Mouse (Mus musculus): ENCODE measurements around the gene Asic1.
"Not testable (repeated sequence)": the region's sequence is repeated elsewhere in the genome, so short reads cannot be mapped to it uniquely, and the experiment has no call there.

The Asic1 gene

DNA sequence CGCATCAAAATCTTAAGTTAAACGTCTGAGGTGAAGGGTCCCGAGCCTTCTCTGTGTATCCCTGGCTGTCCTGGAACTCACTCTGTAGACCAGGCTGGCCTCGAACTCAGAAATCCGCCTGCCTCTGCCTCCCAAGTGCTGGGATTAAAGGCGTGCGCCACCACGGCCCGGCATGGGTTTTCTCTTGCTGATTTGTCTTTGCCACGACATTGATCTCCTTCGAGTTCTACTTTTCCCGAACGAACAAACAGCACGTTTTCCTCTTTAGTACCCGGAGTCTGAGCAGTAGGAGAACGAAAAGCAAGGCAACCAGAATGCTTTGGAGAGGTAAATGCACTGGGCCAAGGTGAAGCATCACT, 31.5 kb downstream of the Asic1 start:
- DNase-seq (ENCODE audit: extremely low read depth, low read depth, low spot score), result not testable (repeated sequence)

- DNase-seq (ENCODE audit: extremely low read depth, low read depth, low spot score), result no peak
Measured at GRCm38 (mm10) chr15:99701999-99702900, 32.1 kb downstream of the Asic1 start, which contains the start of gene Smarcd1. Smarcd1 (plus strand) TSS chr15:99702129.

- no peak for DNase-seq (ENCODE audit: extremely low read depth, low read depth, low spot score)
Measured at GRCm38 (mm10) chr15:99703104-99703503, 32.9 kb downstream of the Asic1 start.

GRCm38 (mm10) chr15:99703676-99704040, 33.5 kb downstream of the Asic1 start:
- DNase-seq (ENCODE audit: extremely low read depth, low read depth, low spot score), result no peak

GRCm38 (mm10) chr15:99704041-99704681, 34.0 kb downstream of the Asic1 start:
- DNase-seq (ENCODE audit: extremely low read depth, low read depth, low spot score), result no peak

DNA sequence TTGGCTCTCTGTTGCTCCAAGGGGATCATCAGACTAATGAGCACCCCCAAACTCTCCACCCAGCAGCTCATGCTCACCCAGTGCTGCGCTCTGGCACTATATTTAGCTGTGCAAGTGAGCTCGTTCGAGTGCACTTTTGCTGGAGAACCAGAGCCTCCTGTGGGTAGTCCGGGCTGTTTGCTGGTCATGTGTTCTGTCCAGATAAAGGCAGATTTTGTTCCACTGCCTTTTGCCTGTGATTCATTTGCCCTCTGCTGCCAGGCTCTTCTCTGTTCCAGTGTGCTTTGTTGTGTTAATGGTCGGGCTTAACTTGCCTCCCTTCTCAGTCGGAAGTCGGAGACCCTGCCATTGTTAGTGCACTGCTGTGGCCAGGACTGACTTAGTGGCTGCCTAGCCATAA, 34.7 kb downstream of the Asic1 start:
- no peak for DNase-seq (ENCODE audit: extremely low read depth, low read depth, low spot score)

DNA sequence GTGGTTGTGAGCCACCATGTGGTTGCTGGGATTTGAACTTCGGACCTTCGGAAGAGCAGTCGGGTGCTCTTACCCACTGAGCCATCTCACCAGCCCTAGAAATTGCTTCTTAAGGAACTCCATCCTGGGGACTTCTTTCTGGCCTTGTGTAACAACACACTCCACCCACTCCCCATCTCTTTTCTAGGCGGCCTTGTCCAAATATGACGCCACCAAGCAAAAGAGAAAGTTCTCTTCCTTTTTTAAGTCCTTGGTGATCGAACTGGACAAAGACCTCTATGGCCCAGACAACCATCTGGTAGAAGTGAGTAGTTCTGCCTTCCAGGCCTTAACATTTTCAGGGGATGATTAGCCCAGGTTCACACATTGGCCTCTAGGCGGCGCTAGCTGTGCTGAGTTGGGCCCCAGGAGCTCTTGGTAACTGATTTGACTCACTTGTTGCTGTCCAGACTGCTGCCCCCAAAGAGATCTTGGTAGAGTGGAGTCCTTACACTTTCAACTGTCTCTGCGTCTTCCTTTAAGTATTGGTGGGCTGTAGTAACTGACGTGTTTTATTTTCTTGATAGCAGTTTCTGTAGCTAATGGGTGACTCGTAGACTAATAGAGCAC, 35.4 kb downstream of the Asic1 start, which contains the start of gene Gm17349:
TSS of gene Gm17349 (minus strand) at position 51 of the 609 bp plus-strand sequence.
- DNase-seq (ENCODE audit: extremely low read depth, low read depth, low spot score), result no peak

- no peak for DNase-seq (ENCODE audit: extremely low read depth, low read depth, low spot score)
Measured at GRCm38 (mm10) chr15:99708176-99708575, 38.0 kb downstream of the Asic1 start.

DNA sequence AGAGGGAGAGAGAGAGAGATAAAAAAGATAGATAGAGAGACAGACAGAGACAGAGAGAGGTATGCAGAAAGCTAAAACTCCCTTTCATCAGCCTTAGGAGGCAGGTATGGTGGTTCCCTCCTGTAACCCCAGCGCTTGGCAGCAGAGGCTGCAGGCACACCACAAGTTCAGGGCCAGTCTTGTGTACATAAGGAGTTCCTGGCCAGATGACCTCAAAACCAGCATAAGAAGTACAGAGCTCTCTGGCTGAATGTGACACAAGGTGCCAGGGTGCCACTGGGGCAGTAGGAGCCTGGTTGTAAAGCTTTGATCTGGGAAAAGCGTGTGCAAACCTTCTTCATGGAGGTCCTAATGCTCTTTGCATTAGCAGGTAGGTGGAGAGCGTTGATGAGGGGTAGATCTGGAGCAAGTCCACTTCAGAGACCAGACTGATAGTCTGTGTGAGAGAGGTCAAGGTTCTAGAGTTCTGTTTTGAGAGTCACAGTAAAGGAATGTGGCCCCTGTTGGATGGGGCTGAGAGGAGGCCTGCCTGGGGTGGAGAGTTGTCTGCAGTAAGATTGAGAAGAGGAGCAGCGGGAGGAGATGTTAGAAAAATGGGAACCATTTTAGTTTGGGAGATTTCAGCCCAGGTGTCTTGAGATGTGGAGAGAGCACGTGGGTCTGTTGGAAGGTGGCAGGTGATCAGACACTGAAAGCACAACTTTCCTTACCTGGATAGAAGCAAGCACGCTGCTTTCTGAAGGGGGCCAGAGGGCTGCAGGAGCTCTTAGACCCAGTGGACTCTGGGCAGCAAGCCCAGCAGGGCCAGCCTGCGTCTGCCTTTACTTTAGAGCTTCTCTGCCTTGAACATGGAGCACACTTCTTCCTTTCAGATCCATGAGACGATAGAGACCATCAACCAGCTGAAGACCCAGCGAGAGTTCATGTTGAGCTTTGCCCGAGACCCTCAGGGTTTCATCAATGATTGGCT, 40.3 kb downstream of the Asic1 start:
- DNase-seq (ENCODE audit: extremely low read depth, low read depth, low spot score), result no peak

GRCm38 (mm10) chr15:99711491-99711890, 41.3 kb downstream of the Asic1 start:
- no peak for DNase-seq (ENCODE audit: extremely low read depth, low read depth, low spot score)

GRCm38 (mm10) chr15:99712666-99713559, 42.7 kb downstream of the Asic1 start:
- no peak for DNase-seq (ENCODE audit: extremely low read depth, low read depth, low spot score)

DNA sequence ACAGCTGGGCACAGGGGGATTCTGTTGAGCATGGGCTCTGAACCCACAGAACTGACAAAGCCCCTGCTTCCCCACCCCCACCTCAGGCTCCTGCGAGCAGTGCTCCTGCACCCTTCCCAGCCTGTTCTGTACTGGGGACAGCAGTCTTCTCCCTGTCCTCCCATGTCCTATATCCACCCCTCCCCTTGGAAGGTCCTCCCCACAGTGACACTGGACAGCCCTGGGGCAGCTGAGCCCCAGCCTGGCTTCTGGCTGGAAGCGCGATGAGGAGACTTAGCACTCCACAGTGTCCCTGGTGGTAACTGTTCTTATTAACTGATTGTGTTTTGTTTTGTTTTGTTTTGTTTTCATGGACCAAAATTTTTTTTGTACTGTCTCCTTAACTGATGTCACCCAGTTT, 43.4 kb downstream of the Asic1 start:
- DNase-seq (ENCODE audit: extremely low read depth, low read depth, low spot score), result no peak

GRCm38 (mm10) chr15:99714206-99714605, 44.0 kb downstream of the Asic1 start:
- DNase-seq (ENCODE audit: extremely low read depth, low read depth, low spot score), result no peak

- DNase-seq (ENCODE audit: extremely low read depth, low read depth, low spot score), result no peak
Measured at GRCm38 (mm10) chr15:99714858-99715257, 44.7 kb downstream of the Asic1 start.

GRCm38 (mm10) chr15:99715361-99715865, 45.2 kb downstream of the Asic1 start:
- no peak for DNase-seq (ENCODE audit: extremely low read depth, low read depth, low spot score)

- no peak for DNase-seq (ENCODE audit: extremely low read depth, low read depth, low spot score)
Measured at GRCm38 (mm10) chr15:99715982-99716746, 46.0 kb downstream of the Asic1 start.

GRCm38 (mm10) chr15:99716814-99717213, 46.6 kb downstream of the Asic1 start:
- DNase-seq (ENCODE audit: extremely low read depth, low read depth, low spot score), result no peak

- no peak for DNase-seq (ENCODE audit: extremely low read depth, low read depth, low spot score)
Measured at GRCm38 (mm10) chr15:99717386-99718334, 47.5 kb downstream of the Asic1 start, which contains the start of gene Gpd1. Gpd1 (plus strand) TSS chr15:99717515.
